Mouse (Mus musculus) layer of hippocampus, adult 8-10 months (tissue): Measurements from ENCODE around the gene Agbl4. TPM values are rescaled to one million over a fixed set of nuclear protein-coding genes. Genes with fewer than 3 reads are reported as not detected.
A peak's percentile ranks its signal among the peaks of the same experiment; 100 is the strongest.

Source experiments
- DNase-seq, 2 experiments: peaks; one replicate each; pipeline ENCODE4 v3.0.0; 2022; ENCODE audit warnings: low spot score in 2 of 2
- total RNA-seq, 4 experiments: library from RNA; stranded (reverse); gene quantifications; 2 replicates each; pipeline ENCODE4 v1.2.4; 2022

Agbl4 gene
- 10 to 100 TPM; 16.6 to 20.8 (median 18.6) TPM for total RNA-seq

- DNase-seq, result peak; percentile 48 to 64
These were observed at the start of gene Agbl4 for GRCm38 (mm10) chr4:110397618-110398045. TSS of gene Agbl4 (plus strand) at chr4:110397661.

- peak; percentile 2 to 4 for DNase-seq
These were observed 46.6 kb upstream of the Agbl4 start for GRCm38 (mm10) chr4:110350856-110351177.

- DNase-seq, result peak; percentile 42 to 64
These were observed 46.1 kb upstream of the Agbl4 start, which contains the start of gene Elavl4 for GRCm38 (mm10) chr4:110351178-110352000. TSS of gene Elavl4 (minus strand) at chr4:110351909.

- no peak for DNase-seq
These were observed 45.5 kb upstream of the Agbl4 start for GRCm38 (mm10) chr4:110352001-110352369.

- no peak for DNase-seq
These were observed 36.9 kb upstream of the Agbl4 start for GRCm38 (mm10) chr4:110360568-110360967.

GRCm38 (mm10) chr4:110396221-110396620 lies 1.2 kb upstream of the Agbl4 start:
- DNase-seq, result no peak

GRCm38 (mm10) chr4:110420306-110420705 lies 22.8 kb downstream of the Agbl4 start:
- DNase-seq, result no peak

- no peak for DNase-seq
These were observed 30.2 kb downstream of the Agbl4 start for GRCm38 (mm10) chr4:110427653-110428052.

GRCm38 (mm10) chr4:110494371-110494770 lies 96.9 kb downstream of the Agbl4 start:
- DNase-seq, result no peak

- peak in 1 of 2 experiments; percentile 18 for DNase-seq
These were observed 132.3 kb downstream of the Agbl4 start for GRCm38 (mm10) chr4:110529804-110530203.

GRCm38 (mm10) chr4:110549223-110549622 lies 151.8 kb downstream of the Agbl4 start:
- DNase-seq, result no peak

GRCm38 (mm10) chr4:110597726-110598283 lies 200.3 kb downstream of the Agbl4 start:
- DNase-seq, result peak in 1 of 2 experiments; percentile 6

- no peak for DNase-seq
These were observed 244.0 kb downstream of the Agbl4 start for GRCm38 (mm10) chr4:110641417-110641816.

- no peak for DNase-seq
These were observed 265.5 kb downstream of the Agbl4 start for GRCm38 (mm10) chr4:110662940-110663339.

- DNase-seq, result no peak
These were observed 276.7 kb downstream of the Agbl4 start for GRCm38 (mm10) chr4:110674121-110674520.

GRCm38 (mm10) chr4:110735141-110735540 lies 337.7 kb downstream of the Agbl4 start:
- DNase-seq, result no peak

- no peak for DNase-seq
These were observed 360.5 kb downstream of the Agbl4 start for GRCm38 (mm10) chr4:110757941-110758340.

GRCm38 (mm10) chr4:110788596-110788995 lies 391.1 kb downstream of the Agbl4 start:
- DNase-seq, result no peak

GRCm38 (mm10) chr4:110799902-110800301 lies 402.4 kb downstream of the Agbl4 start:
- DNase-seq, result peak; percentile 62 to 63

- DNase-seq, result no peak
These were observed 413.5 kb downstream of the Agbl4 start for GRCm38 (mm10) chr4:110810947-110811346.

- DNase-seq, result no peak
These were observed 435.3 kb downstream of the Agbl4 start for GRCm38 (mm10) chr4:110832776-110833175.

- peak in 1 of 2 experiments; percentile 20 for DNase-seq
These were observed 482.4 kb downstream of the Agbl4 start for GRCm38 (mm10) chr4:110879719-110880443.
